Mouse (Mus musculus) heart, adult 2 months (tissue): ENCODE data around the gene Gm45234. TPM values are rescaled to one million over a fixed set of nuclear protein-coding genes. Genes with fewer than 3 reads are reported as not detected.

ENCODE experiments used
- DNase-seq, 2 experiments: peaks; one replicate each; pipeline ENCODE4 v3.0.0; 2021
- H3K27ac ChIP-seq: fragments of 200-600 bp; 2 replicates; pipeline ENCODE4 v1.8.1; 2022
- H3K27me3 ChIP-seq: fragments of 200-500 bp; 2 replicates; pipeline ENCODE4 v1.6.1; 2012; ENCODE audit warnings: mild to moderate bottlenecking, low read length, inconsistent platforms, mixed read lengths; ENCODE audit not compliant: control insufficient read depth, insufficient read depth
- H3K36me3 ChIP-seq: fragments of 200-500 bp; 2 replicates; pipeline ENCODE4 v1.6.1; 2012; ENCODE audit warnings: low read length, inconsistent platforms; ENCODE audit not compliant: control insufficient read depth, insufficient read depth
- H3K4me1 ChIP-seq: fragments of 200-500 bp; 2 replicates; pipeline ENCODE4 v1.6.1; 2011; ENCODE audit warnings: low read length; ENCODE audit not compliant: control insufficient read depth, insufficient read depth
- H3K4me3 ChIP-seq: fragments of 200-600 bp; 2 replicates; pipeline ENCODE4 v1.8.1; 2022
- H3K79me2 ChIP-seq: fragments of 200-500 bp; replicated peaks from 2 replicates; pipeline ENCODE4 v1.6.1; 2012; ENCODE audit warnings: mild to moderate bottlenecking, inconsistent platforms, low read length, moderate library complexity, mixed read lengths; ENCODE audit not compliant: control insufficient read depth, insufficient read depth
- H3K9ac ChIP-seq: fragments of 200-500 bp; 2 replicates; pipeline ENCODE4 v1.6.1; 2012; ENCODE audit warnings: low read depth, mild to moderate bottlenecking, control low read depth, inconsistent platforms, low read length, mixed read lengths
- CTCF ChIP-seq: fragments of 200-600 bp; IDR thresholded peaks from 2 replicates; pipeline ENCODE4 v1.8.1; 2022; ENCODE audit warnings: antibody characterized with exemption, mild to moderate bottlenecking, moderate library complexity
- EP300 ChIP-seq: fragments of 200-500 bp; IDR thresholded peaks from 2 replicates; pipeline ENCODE4 v1.6.1; 2011; ENCODE audit warnings: low read depth, low read length, control low read depth; ENCODE audit not compliant: insufficient read depth
- POLR2A ChIP-seq: fragments of 200-500 bp; IDR thresholded peaks from 2 replicates; pipeline ENCODE4 v1.6.1; 2011; ENCODE audit warnings: mild to moderate bottlenecking, low read depth, low read length, control low read depth; ENCODE audit not compliant: insufficient read depth
- WGBS: fragments of 180-500 bp; shearing (Covaris S2); methylation state at CpG from one replicate; pipeline ENCODE4 v1.1.7; 2018; 5-methylcytosine and 5-hydroxymethylcytosine counted together
- intact Hi-C: fragments of 180-260 bp; cut with DNase I; formaldehyde crosslinking; loops from one replicate; pipeline ENCODE4 v1.15.1; 2025
- polyA plus RNA-seq: library from polyadenylated mRNA; depleted of rRNA; stranded (reverse); fragments of >200 nt; gene quantifications from 2 replicates; pipeline ENCODE4 v1.2.3, GENCODE M21; 2012
- total RNA-seq, 2 experiments: library from RNA; stranded (reverse); gene quantifications; 2 replicates each; pipeline ENCODE4 v1.2.3; 2021

Gm45234 gene
- total and polyA plus RNA-seq, 3 experiments, result 1.9 TPM; not detected in 2

DNA sequence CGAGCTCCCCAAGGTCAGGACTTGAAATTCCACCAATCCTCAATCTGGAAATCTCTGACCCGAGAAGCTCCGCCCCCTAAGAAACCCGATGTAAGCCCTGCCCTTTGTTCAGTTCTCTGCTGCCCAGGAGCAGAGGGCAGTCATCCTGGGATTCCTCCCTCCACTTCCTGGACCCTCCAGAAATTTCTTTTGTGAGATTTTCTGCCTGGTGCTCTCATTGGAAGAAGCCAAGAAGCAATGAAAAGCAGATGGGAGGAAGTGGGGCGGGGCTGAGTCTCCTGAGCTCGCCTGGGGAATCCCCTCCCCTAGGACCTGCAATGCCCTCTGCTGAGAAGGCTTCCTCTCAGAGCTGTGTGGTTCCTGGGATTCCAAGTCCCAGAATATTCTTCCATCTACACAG lies 26.6 kb upstream of the Gm45234 start:
- Histone ChIP-seq H3K4me3 (peak overlapping the region; percentile 14; the same call in 1 of the 2 replicates), H3K36me3 (no peaks in the 10 kb centered on the region), H3K9ac (no peak overlapping the region), H3K27me3 (no peaks in the 10 kb centered on the region; the same call in 1 of the 2 replicates), H3K4me1 (peaks cover 1% of the 10 kb centered on the region; the same call in 1 of the 2 replicates), H3K79me2 (no peaks in the 10 kb centered on the region), H3K27ac (no peak overlapping the region)
- TF ChIP-seq EP300 (no peak), POLR2A (no peak), CTCF (no peak)
- intact Hi-C loops, result no loop called here
- DNase-seq, result peak in 1 of 2 experiments; percentile 48
- 14% methylated on average over 6 of the region's 6 CpGs for WGBS

DNA sequence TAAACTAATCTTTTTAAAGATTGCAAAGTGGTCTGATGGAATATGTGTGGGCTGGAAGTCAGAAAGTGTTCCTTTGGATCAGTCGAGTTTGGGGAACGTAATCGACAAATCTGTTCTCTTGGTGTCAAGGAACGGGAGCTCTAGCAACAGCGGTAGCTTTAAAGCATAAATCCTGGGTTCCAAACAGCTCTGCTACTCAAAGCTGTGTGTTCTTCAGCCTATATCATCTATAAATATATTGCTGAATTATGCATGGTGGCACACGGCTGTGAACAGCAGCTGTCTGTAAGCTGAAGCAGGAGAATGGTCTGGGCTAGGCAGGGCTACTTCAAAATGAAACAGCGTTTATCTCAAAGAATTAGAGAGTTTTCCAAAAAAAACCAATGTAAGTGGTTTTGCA lies 25.1 kb upstream of the Gm45234 start:
- H3K79me2 ChIP-seq, result no peaks in the 10 kb centered on the region
- no peak overlapping the region for H3K9ac ChIP-seq
- intact Hi-C loops, result no loop called here
- H3K4me3 ChIP-seq, result no peak overlapping the region
- H3K36me3 ChIP-seq, result no peaks in the 10 kb centered on the region
- H3K27ac ChIP-seq, result no peak overlapping the region
- peaks cover 1% of the 10 kb centered on the region; the same call in 1 of the 2 replicates for H3K4me1 ChIP-seq
- DNase-seq, result no peak
- H3K27me3 ChIP-seq, result no peaks in the 10 kb centered on the region; the same call in 1 of the 2 replicates
- WGBS, result 86% methylated on average over 7 of the region's 7 CpGs
- TF ChIP-seq EP300 (no peak), POLR2A (no peak), CTCF (no peak)

DNA sequence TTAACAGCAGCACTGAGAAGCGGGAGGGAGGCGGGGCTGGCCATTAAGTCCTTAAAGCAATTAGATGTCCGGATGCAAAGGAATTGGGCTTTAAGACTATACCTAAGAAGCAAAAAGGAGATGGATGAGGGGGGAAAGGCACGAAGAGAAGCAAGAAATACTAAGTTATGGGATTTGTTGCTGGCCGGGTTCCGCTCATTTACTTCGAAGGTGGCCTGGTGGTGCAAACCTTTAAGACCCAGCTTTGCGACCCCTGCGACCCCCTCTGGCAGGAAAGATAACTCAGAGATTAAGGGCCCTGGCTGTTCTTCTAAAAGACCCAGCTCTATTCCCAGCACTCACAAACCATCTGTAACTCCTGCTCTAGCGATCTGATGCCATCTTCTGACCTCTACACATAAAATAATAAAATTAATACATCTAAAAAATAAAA lies 24.2 kb upstream of the Gm45234 start:
- no peaks in the 10 kb centered on the region for H3K36me3 ChIP-seq
- WGBS, result 11% methylated on average over 10 of the region's 10 CpGs
- no peak for TF ChIP-seq EP300
- TF ChIP-seq CTCF, result no peak
- no peak for TF ChIP-seq POLR2A
- peaks cover 1% of the 10 kb centered on the region; the same call in 1 of the 2 replicates for H3K4me1 ChIP-seq
- H3K27ac ChIP-seq, result no peak overlapping the region
- intact Hi-C loops, result no loop called here
- H3K9ac ChIP-seq, result no peak overlapping the region
- no peaks in the 10 kb centered on the region for H3K79me2 ChIP-seq
- H3K27me3 ChIP-seq, result no peaks in the 10 kb centered on the region; the same call in 1 of the 2 replicates
- DNase-seq, result no peak
- H3K4me3 ChIP-seq, result peak overlapping the region; percentile 43

DNA sequence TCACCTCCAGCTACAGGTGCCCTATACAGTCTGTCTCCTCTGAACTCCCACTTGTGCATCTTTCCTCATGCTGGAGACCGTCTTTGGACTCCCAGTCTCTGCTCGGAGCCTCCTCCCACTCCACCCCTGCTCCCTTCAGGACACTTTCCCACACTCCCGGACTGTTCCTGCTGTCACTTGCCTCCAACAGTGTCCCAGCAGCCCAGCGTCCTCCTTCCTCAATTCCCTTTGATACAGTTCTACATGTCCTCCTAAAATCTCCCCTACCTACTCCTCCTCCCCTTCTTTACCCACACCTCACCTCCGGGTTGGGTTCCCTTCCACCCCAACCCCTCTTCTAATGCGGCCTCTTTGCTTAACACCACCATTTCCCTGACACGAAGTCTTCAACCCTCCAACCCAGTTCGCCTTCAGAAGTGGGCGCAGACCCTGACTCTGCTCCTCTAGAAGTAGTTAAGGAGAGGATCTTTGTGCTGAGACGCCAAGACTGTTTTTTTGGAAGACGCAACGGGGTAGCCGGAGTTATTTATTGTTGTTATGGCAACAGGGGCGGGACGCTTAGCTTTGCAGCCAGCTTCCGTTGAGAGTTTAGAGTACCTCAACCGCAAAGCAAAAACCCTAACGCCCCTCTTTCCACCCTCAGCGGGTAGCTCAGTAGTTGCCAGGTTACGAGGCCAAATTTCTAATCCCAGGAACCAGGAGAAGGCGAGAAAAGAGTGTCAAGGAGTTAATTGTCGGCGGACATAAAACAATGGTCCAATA lies 23.6 kb upstream of the Gm45234 start, which contains the start of gene Lrrc23:
Gene Lrrc23 (minus strand): TSS at position 506 of the 762 bp plus-strand sequence.
- Histone ChIP-seq H3K4me3 (peak within 1 kb of the TSS; percentile 43), H3K9ac (peak within 1 kb of the TSS; percentile 6; the same call in 1 of the 2 replicates), H3K79me2 (no peaks in the 10 kb centered on the region), H3K27ac (no peak within 1 kb of the TSS), H3K4me1 (peaks cover 1% of the 10 kb centered on the region; the same call in 1 of the 2 replicates), H3K27me3 (no peaks in the 10 kb centered on the region; the same call in 1 of the 2 replicates), H3K36me3 (no peaks in the 10 kb centered on the region)
- intact Hi-C loops, result no loop called here
- DNase-seq, result peak; percentile 55 to 65
- under 1% methylated on average over 23 of the region's 23 CpGs for WGBS
- TF ChIP-seq EP300 (no peak), CTCF (no peak), POLR2A (no peak)

DNA sequence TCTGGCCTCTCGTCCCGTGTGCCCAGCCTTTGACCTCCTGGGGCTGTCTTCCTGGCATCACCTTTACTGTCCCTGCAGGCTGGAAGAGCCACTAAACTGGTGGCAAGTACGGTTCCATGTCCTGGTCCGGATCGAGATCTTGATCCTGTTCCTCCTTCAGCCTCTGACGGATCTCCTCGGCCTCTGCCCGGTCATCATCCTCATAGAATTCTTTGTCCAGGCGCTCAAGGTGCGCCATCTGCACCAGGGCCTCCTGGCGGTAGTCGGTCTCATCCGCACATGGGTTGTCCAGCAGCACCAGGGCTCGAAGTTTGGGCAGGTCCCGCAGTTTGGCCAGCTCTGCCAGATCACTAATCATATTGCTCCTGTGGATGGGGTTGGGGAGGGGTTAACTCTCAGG lies 14.7 kb upstream of the Gm45234 start:
- Histone ChIP-seq H3K4me1 (no peaks in the 10 kb centered on the region), H3K9ac (no peak overlapping the region), H3K36me3 (no peaks in the 10 kb centered on the region), H3K4me3 (no peak overlapping the region), H3K79me2 (no peaks in the 10 kb centered on the region), H3K27me3 (peaks cover 3% of the 10 kb centered on the region; the same call in 1 of the 2 replicates), H3K27ac (no peak overlapping the region)
- intact Hi-C loops, result no loop called here
- DNase-seq, result no peak
- 87% methylated on average over 15 of the region's 15 CpGs for WGBS
- TF ChIP-seq POLR2A (no peak), EP300 (no peak), CTCF (no peak)

DNA sequence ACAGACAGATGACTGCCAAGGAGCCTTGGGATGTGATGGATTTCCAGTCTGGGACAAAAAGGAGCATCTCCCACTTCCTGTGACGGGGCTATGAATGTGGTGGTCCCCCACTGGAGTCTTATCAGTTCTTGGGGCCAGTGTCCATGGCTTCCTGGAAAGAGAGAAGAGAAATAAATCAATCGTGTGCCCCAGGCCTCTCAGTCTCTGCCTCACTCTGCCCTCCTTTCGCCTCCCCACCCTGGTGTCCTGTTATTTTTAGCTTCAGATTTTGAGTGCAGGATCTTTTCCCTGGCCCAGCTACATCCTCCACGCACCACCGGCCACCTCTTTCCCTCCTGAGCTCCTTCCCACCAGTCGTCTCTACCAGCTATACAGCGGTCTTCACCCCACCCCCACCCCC lies 14.2 kb upstream of the Gm45234 start:
- no peak for DNase-seq
- Histone ChIP-seq H3K27ac (no peak overlapping the region), H3K4me3 (no peak overlapping the region), H3K9ac (no peak overlapping the region), H3K79me2 (no peaks in the 10 kb centered on the region), H3K27me3 (peaks cover 3% of the 10 kb centered on the region; the same call in 1 of the 2 replicates), H3K4me1 (no peaks in the 10 kb centered on the region), H3K36me3 (no peaks in the 10 kb centered on the region)
- TF ChIP-seq EP300, result no peak
- TF ChIP-seq POLR2A, result no peak
- no peak for TF ChIP-seq CTCF
- intact Hi-C loops, result no loop called here
- WGBS, result 46% methylated on average over 7 of the region's 7 CpGs
